Mouse (Mus musculus): ENCODE measurements at regions not wholly inside any gene's neighbourhood (a gene's known extent, or its start where the extent isn't known, plus 50 kb on each side); places are given as distances from the start of the nearest gene placed in this dataset.

DNA sequence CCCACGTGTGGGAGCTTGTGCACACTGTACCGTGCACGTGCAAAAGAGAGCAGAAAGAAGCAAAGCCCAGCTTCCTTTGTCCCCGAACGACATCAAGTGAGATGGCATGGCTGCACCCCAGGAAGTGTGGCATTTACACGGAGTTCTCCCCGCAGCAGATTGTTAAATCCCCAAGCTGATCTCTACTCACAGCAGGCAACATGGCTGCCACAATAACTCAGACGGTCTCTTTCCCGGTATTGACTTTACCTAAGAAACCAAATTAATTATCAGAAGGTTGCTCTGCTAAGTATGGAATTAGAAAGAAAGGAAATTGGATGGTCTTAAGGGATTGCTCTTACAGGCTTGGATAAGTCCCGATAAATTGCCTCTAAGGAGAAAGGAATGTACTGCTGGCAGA lies 241.4 kb downstream of the Gm11011 start:
- peak in 1 of 2 experiments; percentile 36 for DNase-seq

DNA sequence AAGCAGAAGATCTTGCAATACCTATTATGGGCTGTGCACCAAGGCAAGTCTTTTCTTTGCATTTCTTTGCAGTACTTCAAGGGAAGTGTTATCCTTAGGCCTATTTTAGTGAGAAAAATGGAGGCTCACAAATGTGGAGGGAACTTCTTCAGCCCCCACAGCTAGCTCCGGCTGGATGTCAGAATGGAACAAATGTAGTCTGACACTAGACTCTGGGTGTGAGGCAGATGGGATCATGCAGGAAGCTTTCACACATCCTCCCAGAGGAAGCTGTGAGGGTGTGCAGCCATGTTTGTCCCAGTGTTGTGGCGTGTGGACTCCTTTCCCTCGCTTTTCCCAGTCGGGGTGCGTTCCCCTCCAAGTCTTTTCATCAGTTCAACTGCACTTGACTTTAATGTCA lies 268.0 kb downstream of the Gm11011 start:
- DNase-seq: no peak

DNA sequence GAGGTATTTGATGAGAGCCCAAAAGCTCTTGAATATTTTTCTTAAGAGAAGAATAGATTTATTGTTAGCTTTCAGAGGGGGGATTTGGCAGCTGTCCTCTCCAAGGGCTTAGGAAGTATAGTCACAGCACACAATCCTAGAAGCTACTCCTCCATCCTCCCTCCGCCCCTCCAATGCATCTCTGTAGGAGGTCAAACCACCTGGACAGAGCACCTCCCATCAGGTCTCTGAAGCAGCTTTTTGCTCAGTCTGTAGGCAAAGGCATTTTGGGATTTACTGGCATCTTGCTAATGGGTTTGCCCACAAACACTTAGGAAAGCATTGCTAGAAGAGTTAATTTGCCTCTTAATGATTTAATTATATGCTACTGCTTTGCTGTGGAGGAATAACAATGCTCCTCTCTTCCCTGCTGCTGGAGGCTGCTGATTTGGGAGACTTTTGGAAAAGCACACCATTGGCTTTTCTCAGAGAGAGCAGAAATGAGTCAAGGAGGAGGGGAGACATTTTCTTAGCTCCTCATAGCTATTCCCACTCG lies 273.1 kb downstream of the Gm11011 start:
- no peak for DNase-seq

DNA sequence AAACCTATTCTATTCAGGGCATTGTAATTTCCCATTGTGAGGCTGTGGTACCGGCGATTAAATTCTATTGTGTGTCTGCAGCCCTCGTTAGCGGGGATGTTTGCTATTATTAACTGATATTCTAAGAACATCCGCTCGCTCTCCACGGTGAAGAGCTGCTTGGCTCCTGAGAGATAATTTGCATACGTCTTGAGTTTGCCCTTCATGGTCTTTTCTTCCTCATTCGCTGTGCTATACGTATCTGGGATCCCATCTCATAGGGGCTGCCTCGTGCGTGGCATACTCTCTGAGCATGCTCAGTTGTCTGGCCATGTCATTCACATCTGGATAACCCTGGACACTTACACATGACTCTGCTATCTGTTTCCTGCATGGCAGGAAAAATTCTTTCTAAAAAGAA lies 275.7 kb downstream of the Gm11011 start:
- DNase-seq: no peak

DNA sequence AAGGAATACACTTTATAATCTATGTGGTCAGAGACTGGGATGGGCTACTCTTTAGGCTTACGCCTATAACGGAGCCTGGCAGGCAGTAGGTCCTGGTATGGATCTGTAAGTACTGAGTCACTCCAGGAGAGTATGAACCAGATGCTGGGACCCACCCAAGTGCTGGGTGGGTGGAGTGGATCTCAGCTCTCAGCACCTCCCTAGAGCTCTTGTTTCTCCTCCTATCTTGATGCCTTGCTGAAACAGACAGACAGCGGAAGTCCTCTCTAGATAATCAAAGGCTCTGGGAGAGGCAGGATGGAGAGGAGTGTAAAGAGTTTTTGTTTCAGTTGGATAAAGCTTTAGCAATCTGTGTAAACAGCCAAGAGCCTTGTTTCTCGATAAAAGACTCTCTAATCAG lies 276.2 kb downstream of the Gm11011 start:
- DNase-seq: no peak

DNA sequence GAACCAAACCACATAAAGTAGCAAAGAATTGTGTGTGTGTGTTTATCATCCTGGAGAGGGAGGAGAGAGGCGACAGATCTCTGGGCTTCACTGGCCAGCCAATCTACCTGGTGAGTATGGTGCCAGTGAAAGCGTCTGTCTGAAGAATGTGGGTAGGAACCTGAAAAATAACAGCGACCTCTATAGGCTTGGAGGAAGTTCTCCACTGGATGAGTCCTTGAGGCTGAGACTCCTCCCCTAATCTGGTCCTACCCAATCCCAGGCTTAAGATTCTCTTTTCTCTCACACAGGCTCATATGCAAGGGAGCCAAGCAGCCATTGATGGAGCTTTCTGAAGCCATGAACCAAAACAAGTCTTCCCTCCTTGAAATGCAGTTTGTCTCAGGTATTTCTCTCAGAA lies 283.2 kb downstream of the Gm11011 start:
- DNase-seq: no peak

DNA sequence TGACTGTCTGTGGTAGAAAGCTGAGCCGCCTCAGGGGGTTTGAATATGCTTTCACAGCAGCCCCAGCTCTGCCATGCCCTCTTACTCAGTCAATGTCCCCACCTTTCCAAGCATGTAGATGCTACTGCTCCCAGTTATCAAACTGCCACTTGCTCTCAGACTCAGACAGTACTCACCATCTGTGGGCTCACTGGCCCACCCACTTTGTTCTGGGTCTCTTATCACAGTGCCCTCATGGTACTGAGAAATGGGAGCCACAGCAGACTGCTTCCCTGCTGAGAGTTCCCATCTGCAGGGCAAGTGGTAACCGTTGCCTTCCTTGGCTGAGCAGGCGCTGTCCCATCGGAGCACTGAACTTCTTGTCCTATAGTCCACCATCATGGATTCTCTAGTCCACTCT lies 286.6 kb downstream of the Gm11011 start:
- DNase-seq: no peak

DNA sequence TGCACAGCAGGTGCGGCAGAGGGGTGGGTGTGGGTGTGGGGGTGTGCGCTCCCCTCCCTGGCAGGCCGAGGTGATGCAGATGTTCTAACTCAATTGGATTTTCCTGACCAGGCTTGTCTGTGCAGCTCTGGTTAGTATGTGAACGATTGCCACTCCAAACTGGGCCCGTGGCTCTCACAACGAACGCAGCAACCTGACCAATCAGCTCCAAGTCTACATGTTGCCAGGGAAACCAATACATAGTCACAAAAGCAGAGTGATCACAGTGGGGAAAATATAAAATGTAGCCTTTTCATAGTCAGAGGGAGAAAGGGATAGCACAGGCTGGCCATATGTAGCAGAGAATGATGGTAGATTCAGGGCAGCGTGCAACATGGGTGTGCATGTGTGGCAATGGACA lies 287.1 kb downstream of the Gm11011 start:
- no peak for DNase-seq

DNA sequence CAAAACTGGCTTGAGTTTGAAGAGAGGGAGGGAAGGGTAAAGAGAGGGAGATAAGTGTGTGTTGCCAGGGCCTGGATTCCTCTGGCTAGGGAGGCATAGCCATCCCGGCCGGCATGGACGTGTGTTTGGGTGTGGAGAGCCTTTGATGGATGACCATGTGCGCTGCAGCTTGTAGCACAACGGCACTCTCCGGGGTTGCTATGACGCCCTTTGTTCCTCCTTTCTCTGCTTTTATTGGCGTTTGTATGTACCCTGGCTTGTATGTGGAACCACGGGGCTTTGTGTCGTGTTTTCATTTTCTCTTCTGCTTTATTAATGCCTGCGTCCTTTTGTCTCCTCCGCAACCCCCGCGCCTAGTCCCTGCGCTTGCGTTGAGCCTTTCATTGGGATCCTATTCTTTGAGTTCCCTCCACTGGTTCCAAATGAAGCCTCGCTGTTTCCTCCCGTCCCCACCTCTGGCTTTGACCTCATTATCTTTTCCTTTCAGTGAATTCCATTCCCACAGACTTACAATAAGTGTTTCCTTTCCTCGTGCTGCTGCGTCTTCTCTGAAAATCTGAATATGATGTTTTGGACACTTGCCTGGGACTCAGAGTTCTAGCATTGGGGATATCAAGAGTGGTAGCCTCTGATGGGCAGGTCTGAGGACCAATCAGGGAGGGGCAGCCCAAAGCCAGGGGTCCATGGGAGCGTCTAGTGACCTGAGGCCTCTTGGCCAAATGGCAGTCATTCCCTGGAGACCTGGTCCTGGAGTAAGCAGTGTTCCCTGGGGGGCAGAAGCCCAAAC lies 289.5 kb downstream of the Gm11011 start:
- DNase-seq: peak; percentile 34 to 49

DNA sequence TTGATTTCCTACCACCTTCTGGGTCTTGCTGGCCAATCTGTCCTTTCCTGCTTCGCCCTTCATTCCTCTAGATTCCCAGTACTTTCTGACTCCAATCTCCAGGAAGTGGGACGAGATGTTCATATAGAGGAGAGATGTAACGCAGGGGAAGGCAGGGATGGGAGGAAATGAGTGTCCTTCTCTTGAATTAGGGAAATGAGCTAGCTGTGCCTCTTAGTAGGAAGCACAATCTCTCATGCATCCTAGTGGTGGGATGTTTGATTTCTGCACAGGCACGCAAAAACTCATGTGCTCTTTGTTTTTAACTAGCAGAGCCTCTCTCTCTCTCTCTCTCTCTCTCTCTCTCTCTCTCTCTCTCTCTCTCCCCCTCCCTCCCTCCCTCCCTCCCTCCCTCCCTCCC lies 290.3 kb downstream of the Gm11011 start:
- no peak for DNase-seq

DNA sequence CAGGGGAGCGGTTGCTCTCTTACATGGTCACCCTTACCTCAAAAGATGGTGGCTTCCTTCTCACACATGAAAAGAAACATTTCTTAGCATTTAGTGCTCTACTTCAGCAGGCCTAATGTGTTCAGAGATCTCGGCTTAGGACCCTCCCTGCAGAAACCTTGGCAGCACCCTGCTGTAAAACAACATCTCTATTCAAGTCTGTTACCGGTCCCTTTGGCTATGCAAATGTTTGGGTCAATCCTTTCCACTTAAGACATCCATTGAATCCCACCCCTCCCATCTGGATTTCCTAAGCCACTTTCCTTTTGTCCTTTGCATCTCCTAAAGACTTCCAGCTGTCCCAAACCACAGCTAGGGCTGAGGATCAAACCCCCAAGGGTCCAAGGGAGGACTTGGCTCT lies 294.2 kb downstream of the Gm11011 start:
- no peak for DNase-seq

DNA sequence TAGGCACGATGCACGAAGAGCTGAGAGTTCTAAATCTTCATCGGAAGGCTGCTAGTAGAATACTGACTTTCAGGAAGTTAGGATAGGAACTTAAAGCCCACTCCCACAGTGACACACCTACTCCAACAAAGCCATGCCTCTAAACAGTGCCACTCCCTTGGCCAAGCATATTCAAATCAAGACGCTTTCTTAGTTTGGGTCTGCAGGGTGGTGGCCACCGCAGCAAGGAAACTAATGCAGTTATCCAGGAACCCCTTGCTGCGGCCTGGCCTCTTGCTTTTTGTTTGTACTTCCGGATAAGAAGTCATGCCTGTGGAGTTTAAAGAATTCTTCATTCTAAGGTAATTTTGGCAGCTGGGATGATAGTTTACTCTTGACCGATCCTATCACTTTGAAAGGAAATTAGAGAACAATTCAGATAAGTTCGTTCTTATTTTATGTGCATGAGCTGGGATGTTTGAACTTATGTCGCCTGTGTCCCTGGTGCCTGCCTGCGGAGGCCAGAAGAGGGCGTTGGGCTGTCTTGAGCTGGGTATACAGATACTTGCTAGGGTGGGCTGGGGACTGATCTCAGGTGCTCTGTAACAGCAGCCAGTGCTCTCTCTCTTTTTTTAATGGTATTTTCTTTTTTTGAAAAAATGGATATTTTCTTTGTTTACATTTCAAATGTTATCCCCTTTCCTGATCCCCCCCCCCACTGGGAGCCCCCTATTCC lies 298.5 kb downstream of the Gm11011 start:
- no peak for DNase-seq

DNA sequence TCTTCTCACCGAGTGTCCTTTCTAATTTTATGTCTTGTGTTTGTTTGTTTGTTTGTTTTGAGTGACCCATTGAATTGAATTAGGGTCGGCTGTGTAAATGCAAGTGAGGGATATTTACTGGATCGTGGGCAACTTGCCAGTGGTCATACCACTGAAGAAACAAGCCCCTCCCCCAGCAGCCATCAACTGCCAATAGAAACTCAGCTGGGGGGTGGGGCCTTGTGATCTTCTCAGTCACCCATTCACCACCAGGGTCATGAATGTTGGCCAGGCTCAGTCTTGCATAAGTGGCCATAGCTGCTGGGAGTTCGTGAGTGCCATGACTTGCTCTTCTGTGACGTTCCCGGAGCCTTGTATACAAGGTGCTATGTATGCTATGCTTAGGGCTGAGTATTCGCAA lies 300.8 kb downstream of the Gm11011 start:
- peak in 1 of 2 experiments; percentile 13 for DNase-seq

DNA sequence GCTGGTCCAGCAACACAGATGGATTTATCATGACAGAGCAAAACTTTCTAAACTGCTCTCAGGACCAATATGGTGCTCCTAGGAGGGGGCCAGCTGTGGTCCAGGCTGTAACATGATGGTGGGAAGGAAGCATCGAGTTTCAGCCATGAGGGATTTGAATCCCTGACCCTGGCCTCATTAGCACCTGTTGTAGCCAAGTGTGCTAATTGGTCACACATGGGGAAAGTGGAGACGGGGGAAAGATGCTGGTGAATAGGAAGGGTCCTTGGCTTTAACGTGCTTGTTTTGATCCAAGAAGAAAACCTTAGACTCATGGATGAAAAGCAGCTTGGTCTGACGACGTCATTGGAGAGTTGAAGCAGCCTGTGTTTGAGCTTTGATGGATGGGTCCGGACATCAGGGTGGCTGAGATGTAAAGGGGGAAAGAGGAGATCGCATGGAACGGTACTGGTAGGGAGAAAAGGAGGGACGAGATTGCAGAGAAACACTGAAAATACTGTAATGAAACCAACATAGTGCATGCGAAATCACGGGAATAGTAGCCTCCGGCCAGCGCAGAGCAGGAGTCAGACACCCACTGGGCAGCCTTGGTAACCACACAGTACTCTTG lies 304.9 kb downstream of the Gm11011 start:
- no peak for DNase-seq

DNA sequence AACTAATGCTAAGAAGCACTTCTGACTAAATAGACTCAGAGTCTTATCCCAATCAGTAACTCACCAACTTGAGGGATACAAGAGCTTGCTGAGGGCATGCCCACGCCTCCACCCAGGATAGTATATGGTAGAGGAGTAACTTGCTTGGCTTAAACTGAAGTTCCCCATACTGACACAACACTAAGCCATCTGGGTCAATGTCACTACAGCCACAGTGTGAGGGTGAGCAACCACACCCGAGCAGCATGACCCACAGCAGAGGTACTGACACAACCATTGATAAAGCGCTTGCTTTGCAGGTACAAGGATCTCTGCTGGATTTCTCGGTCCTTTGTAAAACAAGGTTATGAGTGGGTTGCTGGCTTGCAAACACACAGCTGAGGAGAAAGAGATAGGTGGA lies 312.2 kb downstream of the Gm11011 start:
- DNase-seq: no peak

DNA sequence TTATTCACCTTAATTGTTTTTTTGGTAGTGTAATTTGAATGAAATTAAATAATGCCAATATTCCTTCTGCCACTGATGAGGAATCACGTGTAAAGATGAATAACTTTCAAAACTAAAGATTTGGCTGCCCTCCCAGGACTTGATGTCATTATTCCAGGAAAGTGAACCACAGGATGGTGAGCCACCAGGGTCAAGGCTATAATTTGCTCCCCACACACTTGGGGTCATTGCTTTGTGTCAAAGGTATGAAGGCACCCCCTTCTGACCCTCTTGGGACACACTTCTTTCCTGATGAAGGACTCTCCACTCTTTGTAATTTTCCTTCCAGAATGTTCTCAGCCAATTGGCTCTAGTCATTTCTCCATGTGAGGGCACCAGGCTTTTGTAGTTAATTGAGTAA lies 313.4 kb downstream of the Gm11011 start:
- DNase-seq: no peak

DNA sequence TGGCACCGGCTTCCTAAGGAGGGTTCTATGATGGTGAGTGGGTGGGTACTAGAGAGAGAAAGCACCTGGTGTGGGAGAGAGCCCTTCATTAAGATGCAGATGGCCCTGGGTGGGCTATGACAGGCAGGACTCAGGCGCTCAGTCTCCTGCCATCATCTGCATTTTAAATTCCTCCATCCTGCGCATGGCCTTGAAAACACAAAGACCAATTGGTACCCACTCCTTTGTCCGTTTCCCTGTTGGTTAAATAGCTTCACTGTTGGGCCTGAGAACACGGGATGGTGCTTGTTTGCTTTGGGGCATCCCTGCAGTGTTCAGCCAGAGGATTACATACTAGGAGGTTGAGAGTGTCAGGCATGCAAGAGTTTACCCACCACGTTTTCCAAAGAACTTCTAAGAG lies 314.9 kb downstream of the Gm11011 start:
- DNase-seq: no peak

DNA sequence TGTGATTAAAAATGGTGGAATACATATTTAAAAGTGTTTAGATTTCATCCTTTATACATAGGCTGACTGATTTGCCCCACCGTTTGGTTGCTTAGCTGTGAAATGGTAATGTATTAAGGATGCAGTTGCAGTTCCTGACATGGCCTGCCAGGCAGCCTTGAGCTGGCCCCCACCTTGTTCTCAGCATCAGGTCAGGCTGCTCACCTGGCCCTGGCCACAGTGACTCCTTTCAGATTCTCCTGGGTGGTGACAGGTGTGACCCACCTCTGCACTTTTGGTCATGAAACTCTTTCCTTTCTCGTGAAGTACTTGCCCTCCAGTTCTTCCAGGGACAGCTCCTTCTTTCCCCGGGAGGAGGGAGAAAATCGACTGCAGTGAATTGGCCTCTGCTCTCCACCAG lies 315.5 kb downstream of the Gm11011 start:
- DNase-seq: no peak

DNA sequence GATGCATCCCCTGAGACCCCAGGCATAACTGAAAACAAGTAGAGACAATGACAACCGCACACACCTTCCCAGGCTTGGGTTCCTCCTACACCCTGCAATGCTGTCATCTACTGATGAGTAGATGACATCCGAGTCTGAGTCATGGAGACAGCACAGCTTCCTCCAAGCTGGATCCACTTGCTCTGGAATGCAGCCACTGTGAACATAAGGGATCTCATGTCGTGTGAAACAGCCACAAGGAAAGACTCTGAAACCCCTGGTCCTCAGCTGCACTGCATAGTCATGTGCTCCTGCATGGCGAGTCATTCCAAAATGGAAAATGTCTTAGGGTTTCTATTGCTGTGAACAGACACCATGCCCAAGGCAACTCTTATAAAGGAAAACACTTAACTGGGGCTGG lies 305.2 kb upstream of the Zfp64 start:
- no peak for DNase-seq

DNA sequence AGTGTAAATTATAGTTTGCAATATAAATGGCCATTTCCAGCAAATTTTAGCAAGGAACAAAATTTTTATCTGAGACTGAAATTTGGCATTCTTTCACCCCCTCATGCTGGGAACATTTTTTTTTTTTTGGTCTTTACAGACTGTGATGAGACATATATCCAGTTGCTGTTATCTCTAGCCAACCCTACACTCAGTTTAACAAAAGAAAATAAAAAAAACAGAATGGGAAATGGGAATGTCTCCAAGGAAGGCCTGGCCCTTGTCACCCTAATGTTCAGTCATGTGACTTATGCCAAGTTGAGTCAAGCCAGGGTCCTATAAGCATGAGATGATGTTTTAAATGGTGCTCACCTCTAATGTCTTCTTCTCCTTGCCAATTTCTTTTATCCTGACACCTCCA lies 289.2 kb upstream of the Zfp64 start:
- DNase-seq: no peak

DNA sequence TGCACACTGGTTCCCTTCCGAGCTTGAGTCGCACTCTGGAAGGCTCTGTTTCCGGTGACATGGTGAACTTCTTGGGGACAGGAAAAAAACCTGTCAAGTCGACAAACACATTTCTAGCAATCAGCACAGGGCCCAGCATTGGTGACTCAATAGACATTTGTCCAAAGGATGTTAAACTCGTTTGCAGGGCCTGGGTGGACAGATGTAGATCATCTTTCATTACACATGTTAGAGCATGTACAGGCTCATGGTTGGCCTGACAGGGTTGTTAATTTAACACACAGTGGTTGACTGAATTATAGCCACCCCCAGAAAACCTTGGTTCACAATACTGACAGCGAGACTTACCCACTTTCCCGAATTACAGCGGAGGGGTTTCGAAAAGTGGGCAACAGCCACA lies 288.6 kb upstream of the Zfp64 start:
- no peak for DNase-seq

DNA sequence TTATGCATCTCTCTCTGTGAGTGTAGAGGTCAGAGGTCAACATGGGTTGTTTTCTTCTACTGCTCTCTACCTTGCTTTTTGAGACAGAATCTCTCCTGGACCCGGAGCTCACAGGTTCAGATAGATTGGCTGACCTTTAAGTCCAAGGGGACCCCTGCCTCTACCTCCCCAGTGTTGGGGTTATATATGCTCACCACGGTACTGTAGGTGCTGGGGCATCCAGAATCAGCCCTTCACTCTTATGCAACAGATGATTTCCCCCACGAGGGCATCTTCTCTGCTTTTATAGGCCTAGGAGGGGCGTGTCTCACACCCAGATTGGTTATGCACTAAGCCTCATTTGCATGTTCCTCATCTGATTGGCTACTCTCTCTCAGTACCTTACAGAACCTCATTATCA lies 282.5 kb upstream of the Zfp64 start:
- DNase-seq: no peak

DNA sequence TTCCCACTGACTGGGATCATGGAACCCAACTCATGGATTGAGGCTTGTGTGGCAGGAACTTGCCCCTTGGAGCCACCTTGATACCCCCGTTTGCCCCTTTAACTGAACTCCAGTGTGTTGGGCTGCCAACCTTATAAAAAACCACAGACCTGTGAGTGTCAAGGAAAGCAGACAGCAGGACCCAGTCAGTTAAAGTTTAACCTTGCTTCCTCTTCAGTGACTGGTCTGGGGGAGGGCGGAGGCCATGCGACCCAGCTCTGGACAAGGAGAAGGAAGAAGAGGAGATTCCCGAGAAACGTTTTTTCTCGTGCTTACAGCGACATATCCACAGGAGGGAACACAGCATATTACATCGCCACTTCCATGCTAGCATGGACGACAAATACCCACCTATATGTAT lies 281.9 kb upstream of the Zfp64 start:
- no peak for DNase-seq
